Mouse (Mus musculus) right cerebral cortex, postnatal 36 days (tissue): ENCODE measurements at regions not wholly inside any gene's neighbourhood (a gene's known extent, or its start where the extent isn't known, plus 50 kb on each side); places are given as distances from the start of the nearest gene placed in this dataset.

Experiments used
- DNase-seq, 2 experiments: peaks; one replicate each; pipeline ENCODE4 v3.0.0; 2022; ENCODE audit warnings: low spot score in 2 of 2, mixed read lengths in 1 of 2

DNA sequence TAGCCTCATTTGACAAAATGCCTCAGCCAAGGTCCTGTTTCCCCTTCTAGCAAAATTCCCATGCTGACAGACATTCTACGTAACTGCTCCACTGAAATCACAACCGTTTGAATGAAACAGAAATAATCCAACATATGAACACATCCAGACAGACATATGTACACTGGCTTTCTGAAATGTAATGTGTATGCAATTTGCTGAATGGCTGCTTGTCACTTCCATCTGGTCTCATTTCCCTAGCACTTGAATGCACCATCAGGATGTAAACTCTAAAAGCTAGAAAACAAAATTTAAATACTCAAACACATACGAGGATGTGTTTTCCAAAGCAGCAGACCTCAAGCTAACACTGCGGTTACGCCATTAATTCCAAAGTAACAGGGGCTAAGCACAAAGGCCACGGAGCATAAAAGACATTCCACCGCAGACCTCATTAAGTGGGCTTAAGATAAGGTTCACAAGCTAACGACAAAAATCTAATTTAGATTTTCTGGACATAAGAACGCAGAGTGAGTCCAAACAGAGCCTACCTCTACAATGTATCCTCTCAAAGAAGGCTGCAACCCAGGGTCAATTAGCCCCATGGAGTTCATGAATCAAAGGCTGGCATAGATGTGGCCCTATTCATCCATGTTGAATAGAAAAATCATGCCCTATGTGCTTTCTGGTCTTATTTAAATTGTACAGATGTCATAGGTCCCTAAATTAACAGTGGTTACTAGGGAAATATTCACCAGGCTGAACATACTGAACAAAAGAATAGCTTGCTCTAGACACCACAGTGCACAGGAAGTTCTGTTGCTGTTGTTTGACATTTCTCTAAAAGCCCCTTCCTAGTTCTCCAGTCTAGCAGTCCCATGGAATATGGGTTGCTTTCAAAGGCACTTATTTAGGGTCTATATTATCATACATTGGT is 630.5 kb downstream of the Nedd1 start:
- no peak for DNase-seq

DNA sequence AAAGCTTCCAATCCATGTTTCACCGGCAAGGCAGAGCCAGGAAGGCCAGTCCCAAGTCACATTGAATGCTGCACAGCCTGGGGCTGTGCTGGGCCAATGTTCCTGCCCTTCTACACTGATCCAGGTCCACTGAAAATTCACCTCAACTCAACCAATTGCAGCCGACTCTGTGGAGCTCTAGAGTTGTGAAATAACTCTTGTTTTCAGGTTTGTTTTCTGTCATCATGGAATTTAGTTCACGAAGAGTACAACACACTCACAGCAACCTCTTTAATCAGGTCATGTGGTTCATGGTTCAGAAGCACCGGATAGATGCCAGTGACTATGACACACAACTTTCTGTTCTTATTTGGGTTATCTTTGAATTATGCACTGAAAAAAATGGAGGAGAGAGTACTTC is 640.1 kb downstream of the Nedd1 start:
- DNase-seq: no peak

DNA sequence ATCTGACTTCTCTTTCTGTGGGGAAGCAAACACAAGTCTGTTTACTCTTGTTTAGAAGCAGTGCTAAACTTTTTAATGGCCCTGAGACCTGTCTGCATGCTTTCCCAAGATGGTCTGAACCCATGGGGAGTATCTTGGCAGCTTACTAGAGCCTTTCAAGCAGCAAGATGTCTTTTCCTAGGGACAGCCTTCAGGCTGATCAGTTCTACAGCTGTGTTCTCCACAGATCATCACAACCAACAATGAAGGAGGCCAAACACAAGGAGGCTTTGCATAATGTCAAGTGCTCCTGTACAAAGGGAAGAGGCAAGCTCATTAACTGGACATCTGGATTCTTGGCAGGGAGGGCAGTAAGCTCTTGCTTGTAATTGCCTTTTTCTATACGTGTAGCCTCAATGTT is 641.0 kb downstream of the Nedd1 start:
- no peak for DNase-seq

DNA sequence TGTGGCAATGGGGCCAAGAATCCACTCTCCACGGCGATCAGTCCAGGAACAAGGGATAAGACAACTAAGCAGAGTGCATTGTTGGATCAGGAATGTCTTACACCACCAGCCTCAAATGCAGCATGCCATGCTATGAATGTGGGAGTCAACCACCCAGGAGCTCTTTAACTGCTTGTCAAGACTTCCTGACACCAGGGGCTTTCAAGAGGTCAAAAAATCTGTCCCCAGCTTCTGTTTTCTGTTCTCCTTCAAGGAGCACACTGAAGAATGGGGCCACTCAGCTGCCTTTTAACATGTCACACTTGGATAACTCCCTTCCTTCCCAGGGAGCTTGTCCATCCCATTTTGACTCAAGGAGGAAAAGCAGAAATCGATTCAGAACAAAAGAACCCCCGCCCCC is 642.8 kb downstream of the Nedd1 start:
- DNase-seq: no peak

DNA sequence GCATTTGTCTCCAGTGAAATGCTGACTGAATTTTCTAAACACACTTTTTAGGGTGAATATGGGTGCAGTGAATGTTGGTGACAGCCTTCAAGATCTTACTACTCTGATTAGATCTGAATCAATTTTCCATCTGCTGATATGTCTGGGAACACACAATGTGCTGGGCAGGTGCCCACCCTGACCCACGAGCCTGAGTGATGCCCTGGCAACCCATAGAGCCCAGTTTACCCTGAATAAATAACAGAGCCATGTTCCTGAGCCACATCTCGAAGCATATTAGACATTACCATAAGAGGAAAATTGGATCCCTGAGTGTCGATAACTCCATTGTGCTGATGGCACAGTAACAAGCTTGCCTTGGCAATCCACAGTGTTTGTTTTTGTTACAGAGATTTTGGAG is 644.9 kb downstream of the Nedd1 start:
- DNase-seq: no peak

DNA sequence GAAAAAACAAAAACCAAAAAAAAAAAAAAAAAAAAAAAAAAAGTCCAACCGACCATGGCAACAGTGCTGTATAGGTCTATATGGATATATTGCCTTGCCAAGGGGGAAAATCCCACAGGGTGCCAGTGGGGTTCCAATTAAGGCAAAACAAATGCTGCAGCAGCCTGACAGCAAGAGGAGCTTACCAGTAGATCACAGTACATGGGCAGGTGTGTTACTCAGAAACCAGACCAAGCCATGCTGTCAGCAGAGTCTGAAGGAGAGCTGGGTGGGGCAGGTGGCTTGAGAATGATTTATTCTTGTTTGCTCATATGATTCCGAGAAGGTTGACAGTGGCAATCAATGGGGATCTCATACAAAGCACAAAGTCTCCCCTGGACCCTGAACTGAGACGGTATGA is 645.5 kb downstream of the Nedd1 start:
- DNase-seq: no peak

DNA sequence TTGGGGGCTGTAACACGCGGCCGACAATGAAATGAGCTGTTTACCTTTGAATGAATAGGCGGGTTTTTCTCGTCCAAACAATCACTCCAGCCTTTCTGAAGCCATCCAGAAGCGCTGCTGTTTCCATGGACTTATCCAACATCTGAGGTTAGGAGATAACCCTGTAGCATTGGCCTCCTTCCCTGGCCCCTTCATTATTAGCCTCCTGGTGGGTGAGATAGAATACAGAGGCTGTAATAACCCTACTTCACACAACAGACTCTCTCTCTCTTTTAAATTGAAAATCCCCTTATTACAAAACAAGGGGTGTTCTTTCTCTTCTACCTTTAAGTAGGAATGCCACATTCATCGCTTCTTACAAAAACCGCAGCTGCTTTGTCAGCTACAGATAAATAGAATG is 646.8 kb downstream of the Nedd1 start:
- no peak for DNase-seq

DNA sequence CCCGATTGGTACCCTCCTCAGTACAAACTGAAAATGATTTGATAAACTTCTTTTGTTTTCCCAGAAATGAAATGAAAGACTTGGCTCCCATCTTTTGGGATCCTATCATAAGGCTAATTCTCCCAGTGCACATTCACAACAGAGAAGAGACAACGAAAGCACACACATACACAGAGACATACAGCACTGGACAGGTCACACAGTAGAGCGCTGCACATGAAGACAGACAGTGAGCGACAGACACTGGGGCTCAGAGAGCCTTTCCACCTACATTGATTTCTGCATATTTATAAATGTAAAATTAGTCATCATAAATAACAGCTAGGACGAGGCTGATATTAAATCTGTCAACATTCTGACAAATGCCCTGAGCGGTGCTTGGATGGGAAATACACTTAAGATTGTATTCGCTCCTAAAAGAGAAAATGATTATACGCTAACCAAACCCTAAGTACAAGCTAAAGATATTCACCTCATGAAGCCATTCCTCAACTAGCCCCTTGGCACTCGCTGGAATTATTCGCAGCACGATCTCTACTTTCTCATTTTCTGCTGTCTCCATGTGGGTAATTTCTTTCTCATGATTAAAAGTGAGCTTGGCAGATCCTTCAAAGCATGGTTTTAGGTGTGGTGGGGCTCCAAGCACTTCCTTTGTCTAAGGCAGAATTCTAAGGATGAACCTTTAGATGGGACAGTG is 647.4 kb downstream of the Nedd1 start:
- DNase-seq: no peak

DNA sequence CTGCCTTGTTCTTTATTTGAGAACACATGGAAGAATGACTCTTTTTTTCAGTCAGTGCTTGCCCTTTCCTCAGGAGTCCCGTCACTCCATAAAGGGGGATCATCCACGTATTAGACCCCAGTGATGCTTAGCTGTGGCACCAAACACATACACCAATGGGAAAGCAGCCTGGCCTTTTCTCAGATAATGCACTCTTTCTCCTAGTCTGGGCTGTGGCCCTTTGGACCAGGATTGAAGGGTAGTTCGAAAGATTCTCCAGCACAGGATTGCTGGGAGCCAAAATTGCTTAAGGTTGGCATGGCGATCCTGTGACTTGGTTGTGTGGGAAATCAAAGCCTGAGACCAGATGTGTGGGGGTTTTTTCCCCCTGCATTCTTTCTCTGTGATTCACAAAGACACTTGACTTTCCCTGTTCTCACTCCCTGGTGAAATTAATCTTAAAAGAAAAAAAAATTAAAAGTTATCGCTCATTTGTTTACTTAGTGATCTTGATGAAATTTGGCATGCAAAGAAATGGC is 648.3 kb downstream of the Nedd1 start:
- DNase-seq: no peak

DNA sequence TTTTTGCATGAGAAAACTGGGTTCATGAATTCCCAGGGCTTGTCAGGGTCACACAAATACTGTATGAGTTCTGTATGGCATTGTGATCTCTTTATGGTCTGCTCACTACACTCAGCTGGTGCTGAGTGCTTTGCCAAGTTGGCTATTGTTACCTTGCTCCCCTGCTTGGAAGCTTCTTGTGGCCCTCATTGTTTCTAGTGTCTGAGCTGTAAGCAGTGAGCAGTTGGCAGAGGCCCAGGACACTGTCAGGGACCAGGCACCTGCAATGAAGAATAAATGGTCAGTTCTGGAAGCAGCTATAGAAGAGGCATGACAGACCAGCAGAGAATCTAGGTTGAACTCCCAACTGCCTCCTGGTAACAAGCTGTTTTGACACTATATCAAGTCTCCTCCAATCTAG is 677.4 kb downstream of the Nedd1 start:
- DNase-seq: no peak

DNA sequence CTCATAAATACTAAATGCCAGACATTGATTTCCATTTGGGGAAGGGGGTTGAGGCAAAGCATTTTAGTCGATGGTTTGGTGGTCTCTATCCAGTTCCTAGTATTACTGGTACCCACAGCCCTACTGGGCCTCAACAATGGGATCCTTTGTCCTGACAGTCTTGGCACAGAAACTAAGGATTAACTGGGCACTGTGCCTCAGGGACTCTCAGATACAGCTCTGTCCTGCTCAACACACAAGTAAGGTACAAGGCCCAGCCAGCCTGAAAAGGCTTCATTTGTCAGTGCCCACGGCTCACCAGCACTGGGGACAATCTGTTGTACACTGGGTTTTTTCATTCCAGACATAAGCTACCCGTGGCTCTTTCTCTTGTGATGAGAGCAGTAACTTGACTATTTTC is 686.0 kb downstream of the Nedd1 start:
- DNase-seq: peak; percentile 8 to 15

DNA sequence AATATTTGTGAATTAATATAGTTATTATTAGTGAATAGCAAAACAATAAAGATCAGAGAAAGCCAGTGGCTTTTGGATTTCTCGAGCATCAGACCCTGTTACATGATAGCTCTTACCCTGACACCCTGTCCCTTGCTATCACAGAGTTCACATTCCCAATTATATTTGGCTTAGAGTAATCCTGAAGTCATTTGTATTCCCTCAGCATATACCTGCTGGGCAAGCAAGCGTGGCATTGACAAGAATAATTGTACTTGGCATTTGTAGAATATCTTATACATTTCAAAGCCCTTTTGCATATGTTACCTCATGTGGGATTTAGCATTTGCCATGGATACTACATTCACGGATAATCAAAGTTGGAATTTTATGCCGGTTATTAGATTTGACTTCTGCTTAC is 692.0 kb downstream of the Nedd1 start:
- DNase-seq: no peak

DNA sequence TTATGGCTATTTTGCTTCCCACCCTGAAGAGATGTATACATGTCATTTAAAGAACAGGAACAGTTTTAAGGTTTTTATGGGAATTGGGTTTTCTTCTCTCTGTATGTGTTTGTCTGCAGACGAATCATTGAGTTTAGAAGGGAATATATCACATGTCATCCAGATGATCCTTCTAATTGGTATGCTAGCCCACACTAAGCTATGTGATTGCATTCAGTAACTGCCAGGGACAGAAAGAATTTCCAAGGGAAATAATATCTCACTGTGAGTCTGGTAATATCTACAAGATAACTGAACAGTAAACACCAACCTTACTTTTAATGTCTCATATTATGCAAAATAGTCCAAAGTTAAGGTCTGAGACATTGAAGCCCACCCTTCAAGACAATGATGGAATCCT is 698.0 kb downstream of the Nedd1 start:
- DNase-seq: no peak

DNA sequence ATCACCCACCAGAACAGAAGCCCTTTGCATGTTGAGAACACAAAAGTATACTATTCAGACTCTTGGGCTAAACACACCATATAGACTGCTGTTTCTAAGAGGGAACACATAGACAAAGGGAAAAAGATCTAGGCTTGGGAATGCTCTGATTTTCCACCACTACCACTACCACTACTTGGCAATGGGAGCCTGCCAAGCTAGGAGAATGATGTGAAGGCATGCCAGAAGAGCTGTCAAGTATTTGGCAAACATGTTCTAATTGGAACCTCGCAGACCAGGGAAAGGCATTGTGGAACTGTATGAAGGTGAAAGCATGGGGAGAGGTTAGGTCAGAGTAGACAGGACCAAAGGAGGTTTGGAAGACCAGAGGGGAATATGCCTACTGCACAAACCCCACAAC is 701.2 kb downstream of the Nedd1 start:
- DNase-seq: no peak

DNA sequence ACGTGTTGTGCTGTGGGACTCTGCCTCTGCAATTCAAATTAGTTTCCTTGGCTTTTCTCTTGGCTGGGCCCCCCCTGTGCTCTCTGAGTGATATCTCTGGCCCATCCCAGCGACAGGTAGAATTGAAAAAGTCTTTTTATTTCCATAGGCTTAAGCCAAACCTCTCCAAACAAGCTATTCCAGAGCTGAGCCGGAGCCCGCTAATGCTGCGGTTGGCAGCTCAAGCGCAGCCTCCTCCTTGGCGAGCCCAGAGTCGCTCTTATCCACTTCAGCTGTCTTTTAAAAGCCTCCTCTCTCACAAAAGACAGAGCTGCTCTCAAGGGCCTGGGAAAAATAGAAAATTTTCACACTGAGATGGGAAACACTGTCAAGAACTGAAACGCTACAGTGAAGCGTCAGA is 712.7 kb downstream of the Nedd1 start:
- no peak for DNase-seq

DNA sequence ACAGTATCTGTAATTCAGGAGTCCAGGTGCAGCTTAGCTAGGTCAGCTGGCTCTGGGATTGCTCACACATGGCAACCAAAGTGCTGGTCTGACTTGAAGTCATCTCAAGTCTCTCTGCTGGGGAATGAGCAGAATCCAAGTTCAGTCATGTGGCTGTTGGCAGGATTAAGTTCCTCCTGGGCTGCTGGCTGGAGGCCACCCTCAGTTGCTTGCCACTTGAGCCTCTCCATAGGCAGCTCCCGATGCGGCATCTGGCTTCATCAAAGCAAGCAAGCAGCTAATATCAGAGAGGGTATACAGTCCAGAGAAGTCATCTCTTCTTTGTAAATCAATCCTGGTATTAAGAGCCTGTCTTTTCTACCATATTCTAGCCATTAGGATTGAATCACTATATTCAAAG is 714.3 kb downstream of the Nedd1 start:
- no peak for DNase-seq

DNA sequence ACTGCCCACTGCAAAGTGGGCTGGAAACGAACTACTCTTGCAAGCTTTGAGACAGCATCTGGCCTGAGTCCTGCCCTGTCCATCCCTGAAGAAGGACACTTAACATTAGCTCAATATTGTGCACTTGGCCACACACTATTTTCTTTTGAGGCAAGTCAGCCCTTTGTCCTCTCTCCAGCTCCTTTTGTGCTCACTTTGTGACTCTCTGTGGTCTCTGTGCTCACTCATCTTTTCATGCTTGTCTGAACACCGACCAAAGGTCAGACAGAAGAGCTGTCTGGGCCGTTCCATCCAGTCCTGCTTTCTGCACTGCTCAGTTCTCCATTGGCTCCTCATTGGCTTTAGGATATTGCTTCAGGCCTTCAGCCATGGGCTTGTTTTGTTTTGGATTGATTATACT is 715.8 kb downstream of the Nedd1 start:
- no peak for DNase-seq

DNA sequence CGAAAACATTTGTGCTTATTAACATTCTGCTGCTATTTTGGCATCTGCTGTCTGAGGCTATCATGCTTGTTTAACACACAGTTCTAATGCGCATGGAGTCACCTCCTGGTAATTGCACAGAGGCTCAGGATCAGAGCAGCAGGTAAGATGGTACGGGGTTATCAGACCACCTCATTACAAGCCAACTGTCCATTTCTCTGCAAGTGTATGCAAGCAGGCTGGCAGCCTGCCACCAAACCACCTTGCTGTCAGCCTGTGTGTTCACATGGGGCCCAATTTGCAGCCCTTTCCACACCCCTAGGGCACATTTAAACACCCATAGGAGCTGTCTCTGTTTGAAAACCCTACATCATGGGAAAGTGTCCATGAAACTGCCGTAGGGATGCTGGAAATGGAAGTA is 731.2 kb downstream of the Nedd1 start:
- DNase-seq: no peak

DNA sequence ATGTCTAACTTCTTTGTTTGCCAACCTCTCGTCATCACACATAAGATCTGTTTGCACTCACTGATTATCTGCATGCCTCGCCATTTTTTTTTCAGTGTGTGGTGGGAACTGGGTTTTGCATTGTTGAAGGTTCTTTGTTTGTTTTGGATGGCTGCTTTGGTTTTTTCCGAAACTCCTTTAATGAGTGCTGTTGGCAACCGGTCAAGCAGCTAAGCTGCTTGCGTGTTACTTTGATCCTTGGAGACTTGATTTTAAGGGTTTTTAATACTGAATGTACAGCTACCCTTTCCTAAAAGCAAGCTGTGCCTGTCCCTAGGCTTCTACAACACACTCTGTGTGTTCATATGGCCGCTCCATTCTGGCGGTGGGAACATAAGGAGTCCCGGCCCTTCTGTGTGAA is 733.9 kb downstream of the Nedd1 start:
- DNase-seq: no peak

DNA sequence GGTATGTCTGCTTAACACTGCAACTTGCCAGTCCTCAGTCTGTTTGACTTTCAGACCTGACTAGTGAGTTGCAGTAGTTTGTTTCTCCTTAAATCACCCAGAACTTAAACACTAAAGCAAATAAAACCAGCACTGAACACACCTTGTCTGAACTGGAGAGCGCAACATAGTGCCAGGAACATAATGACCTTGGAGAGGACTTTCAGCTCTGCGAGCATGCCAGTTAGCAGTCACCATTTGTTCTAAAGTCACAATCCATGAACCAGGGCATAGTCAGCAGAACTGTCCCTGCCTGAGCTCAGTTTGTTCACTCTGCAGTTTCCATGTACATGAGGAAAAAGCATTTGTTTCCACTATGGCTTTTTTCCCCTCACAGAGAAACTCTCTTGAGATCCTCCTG is 742.4 kb downstream of the Nedd1 start:
- DNase-seq: no peak

DNA sequence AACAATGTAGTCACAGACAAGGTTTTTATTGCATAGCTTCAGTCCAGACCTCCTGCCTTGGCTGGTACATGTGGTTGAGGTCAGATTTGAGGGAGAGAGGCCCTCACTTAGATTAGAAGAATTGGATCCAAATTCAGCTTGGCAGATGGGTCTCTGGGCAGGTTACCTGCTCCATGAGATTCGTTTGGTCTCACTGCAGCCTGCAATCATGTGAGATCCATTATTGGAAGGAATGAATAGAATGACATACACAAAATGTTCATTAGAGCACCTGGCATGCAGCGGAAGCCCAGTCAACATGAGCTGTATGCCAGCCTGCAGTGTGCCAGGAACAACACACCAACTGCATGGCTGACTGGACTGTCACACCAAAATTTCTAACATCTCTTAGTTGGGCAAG is 750.3 kb downstream of the Nedd1 start:
- DNase-seq: no peak

DNA sequence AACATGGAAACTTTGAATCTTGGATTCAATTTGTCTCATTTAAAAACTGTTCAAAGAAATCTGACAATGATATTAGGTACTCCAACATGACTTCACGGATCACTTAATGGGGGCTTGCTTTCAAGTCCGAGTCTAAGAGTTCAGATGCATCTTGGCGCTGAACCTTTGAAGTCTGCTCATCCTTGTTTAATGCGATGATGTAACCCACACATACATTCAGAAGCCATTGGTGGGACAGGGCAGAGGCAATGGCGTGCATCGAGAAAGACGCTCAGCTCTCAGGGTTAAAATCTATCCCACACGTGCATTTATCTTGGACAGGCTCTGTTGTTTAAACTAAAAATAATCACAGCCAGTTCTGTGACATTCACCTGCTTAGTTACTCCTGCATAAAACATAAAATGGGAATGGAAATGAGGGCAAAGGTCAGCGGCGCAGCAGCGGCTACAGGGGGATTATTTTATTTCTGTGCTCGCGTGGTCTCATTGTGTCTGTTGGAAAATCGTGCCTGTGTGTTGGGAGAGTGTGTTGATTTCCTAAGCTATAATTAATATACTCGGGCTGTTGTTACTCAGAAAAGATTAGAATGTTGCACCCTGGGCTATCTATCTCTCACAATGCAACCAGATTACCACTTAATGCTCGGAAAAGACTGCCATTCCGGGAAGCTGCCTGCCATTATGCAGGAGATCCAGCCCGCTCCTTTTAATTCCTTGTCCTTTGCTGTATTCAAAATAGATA is 754.5 kb downstream of the Nedd1 start:
- no peak for DNase-seq
